Mouse (Mus musculus) embryonic facial prominence, embryonic 13.5 days (tissue): ENCODE data around the gene Rnaset2b. TPM values are rescaled to one million over a fixed set of nuclear protein-coding genes. Genes with fewer than 3 reads are reported as not detected.
"Not testable (repeated sequence)": the region's sequence is repeated elsewhere in the genome, so short reads cannot be mapped to it uniquely, and the experiment has no call there.

Experiments
- ATAC-seq: fragments of 200-750 bp; cut with Nextera tagmentation; 2 replicates; pipeline ENCODE4 v1.8.0; 2017; ENCODE audit warnings: low read depth; ENCODE audit not compliant: insufficient number of reproducible peaks, insufficient read depth, low FRiP score, low TSS enrichment
- H3K27ac ChIP-seq: fragments of 300-500 bp; sonication (generic); 2 replicates; pipeline ENCODE4 v1.5.1; 2015; ENCODE audit warnings: moderate library complexity, mild to moderate bottlenecking, inconsistent platforms
- H3K27me3 ChIP-seq: fragments of 300-500 bp; sonication (generic); 2 replicates; pipeline ENCODE4 v1.6.1; 2015; ENCODE audit warnings: mild to moderate bottlenecking, inconsistent platforms
- H3K36me3 ChIP-seq: fragments of 300-500 bp; sonication (generic); 2 replicates; pipeline ENCODE4 v1.6.1; 2015; ENCODE audit warnings: mild to moderate bottlenecking, inconsistent platforms
- H3K4me1 ChIP-seq: fragments of 300-500 bp; sonication (generic); 2 replicates; pipeline ENCODE4 v1.6.1; 2015; ENCODE audit warnings: inconsistent platforms
- H3K4me2 ChIP-seq: fragments of 300-500 bp; sonication (generic); 2 replicates; pipeline ENCODE4 v1.6.1; 2015; ENCODE audit warnings: moderate library complexity, mild to moderate bottlenecking, inconsistent platforms
- H3K4me3 ChIP-seq: fragments of 300-500 bp; sonication (generic); 2 replicates; pipeline ENCODE4 v1.5.1; 2015; ENCODE audit warnings: mild to moderate bottlenecking, inconsistent platforms
- H3K9ac ChIP-seq: fragments of 300-500 bp; sonication (generic); 2 replicates; pipeline ENCODE4 v1.6.1; 2015; ENCODE audit warnings: mild to moderate bottlenecking, inconsistent platforms
- H3K9me3 ChIP-seq: fragments of 300-500 bp; sonication (generic); 2 replicates; pipeline ENCODE4 v1.6.1; 2016; ENCODE audit warnings: inconsistent platforms
- WGBS: fragments of 180-500 bp; shearing (Covaris S2); methylation state at CpG from one replicate; pipeline ENCODE4 v1.1.7; 2015; ENCODE audit warnings: mixed read lengths; 5-methylcytosine and 5-hydroxymethylcytosine counted together
- polyA plus RNA-seq: library from polyadenylated mRNA; unstranded; fragments of >200 nt; fragmentation: Nextera tagmentation; extraction: Ambion mirVana; gene quantifications from 2 replicates; pipeline ENCODE4 v1.2.1, GENCODE M21; 2015

Gene Rnaset2b
- polyA plus RNA-seq, 1 experiment from 2014 or later, result 179 TPM

GRCm38 (mm10) chr17:7030622-7031174 is 60.3 kb downstream of the Rnaset2b start:
- H3K4me2 ChIP-seq, H3K27me3 ChIP-seq, H3K27ac ChIP-seq, H3K4me1 ChIP-seq, ATAC-seq, H3K36me3 ChIP-seq, H3K4me3 ChIP-seq, H3K9ac ChIP-seq, H3K9me3 ChIP-seq: not testable (repeated sequence)
- WGBS, result 52% methylated on average over 3 of the region's 6 CpGs

- H3K9ac ChIP-seq, H3K4me2 ChIP-seq, H3K27me3 ChIP-seq, H3K4me3 ChIP-seq, ATAC-seq, H3K36me3 ChIP-seq, H3K4me1 ChIP-seq, H3K27ac ChIP-seq, H3K9me3 ChIP-seq: not testable (repeated sequence)
- 45% methylated on average over 3 of the region's 17 CpGs for WGBS
These were observed 63.0 kb downstream of the Rnaset2b start for GRCm38 (mm10) chr17:7033192-7034166.

Other genes starting within 250 kb of the Rnaset2b start
- gene Ezr, start 187.8 kb upstream of the Rnaset2b start, polyA plus RNA-seq, result 51.5 and 60.4 TPM in 2 replicates
- 35.2 and 42.7 TPM in 2 replicates for gene Rsph3b, start 22.0 kb upstream of the Rnaset2b start, polyA plus RNA-seq
- gene Tagap1, start 9.5 kb upstream of the Rnaset2b start, polyA plus RNA-seq, result 49.7 and 50.8 TPM in 2 replicates
- 0.61 TPM in 1 of 2 replicates, not detected in the other for gene Gm49721, start 8.3 kb downstream of the Rnaset2b start, polyA plus RNA-seq
- not detected in 2 replicates for gene Gm1604a, start 54.9 kb downstream of the Rnaset2b start, polyA plus RNA-seq
- gene Rps6ka2, start 199.5 kb downstream of the Rnaset2b start, polyA plus RNA-seq, result 9.5 and 12.1 TPM in 2 replicates